Mouse (Mus musculus) cerebral cortex, adult 2 months (tissue): ENCODE measurements around the gene Ces3a.

Experiments
- WGBS: fragments of 180-500 bp; shearing (Covaris S2); methylation state at CpG from one replicate; pipeline ENCODE4 v1.1.7; 2018; 5-methylcytosine and 5-hydroxymethylcytosine counted together

Gene Ces3a

DNA sequence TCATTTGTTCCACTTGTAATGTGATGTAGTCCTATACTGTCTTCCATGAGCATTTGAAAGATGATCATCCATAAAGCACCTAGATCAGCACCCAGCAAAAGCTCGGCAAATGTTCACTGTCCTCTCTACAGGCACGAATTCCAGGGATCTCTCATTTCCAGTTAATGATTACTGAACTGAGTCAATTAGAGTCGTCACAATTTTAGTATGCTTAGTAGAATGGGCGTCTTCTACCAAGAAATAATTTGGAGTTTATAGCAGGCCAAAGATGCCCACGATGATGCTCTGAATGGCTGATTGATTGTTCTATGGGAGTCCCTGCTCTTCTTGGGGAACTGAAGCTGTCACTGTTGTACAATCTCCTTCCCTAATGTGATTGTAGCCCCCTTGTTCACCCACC lies 55.3 kb downstream of the Ces3a start:
- WGBS = 88% methylated on average over 5 of the region's 5 CpGs

DNA sequence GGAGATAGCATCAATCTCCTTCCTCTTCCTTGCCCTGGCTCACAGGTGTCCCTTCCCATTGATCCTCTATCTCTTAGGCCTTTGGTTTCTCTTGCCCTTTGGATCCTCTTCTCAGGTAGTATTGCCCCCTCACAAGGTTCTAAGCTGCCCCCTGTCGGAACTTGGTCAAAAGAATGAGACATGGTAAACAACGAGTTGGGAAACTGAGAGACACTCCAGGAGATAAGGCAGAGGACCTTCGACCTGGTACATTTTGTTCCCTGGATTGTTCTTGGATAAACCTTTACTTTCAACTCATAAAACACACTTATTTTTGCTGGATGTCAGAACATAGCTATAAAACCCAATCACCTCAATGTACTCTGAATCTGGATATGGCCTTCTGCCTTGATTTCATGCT lies 55.8 kb downstream of the Ces3a start:
- 88% methylated on average over 3 of the region's 3 CpGs for WGBS
